Mouse (Mus musculus): ENCODE measurements at regions not wholly inside any gene's neighbourhood (a gene's known extent, or its start where the extent isn't known, plus 50 kb on each side); places are given as distances from the start of the nearest gene placed in this dataset.

DNA sequence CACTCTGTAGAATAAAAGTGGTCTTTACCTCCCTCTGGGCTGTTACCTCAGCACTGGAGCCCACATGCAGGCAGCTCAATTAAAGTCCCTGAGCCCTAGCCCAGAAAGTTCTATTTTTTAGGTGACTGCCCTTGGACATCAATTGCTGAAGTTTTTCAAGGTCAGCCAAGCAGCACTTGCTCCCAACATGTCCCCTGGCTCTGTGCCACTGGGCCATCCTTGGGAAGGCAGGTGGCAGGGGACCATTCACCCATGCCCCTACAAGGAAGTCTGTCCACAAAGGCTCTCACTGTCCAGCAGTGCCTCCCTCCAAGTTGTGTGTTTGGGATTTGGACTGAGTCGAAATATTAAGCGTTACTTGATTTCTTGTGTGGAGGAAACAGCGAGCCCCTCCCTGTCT lies 112.6 kb upstream of the Kazn start:
- DNase-seq, result no peak

DNA sequence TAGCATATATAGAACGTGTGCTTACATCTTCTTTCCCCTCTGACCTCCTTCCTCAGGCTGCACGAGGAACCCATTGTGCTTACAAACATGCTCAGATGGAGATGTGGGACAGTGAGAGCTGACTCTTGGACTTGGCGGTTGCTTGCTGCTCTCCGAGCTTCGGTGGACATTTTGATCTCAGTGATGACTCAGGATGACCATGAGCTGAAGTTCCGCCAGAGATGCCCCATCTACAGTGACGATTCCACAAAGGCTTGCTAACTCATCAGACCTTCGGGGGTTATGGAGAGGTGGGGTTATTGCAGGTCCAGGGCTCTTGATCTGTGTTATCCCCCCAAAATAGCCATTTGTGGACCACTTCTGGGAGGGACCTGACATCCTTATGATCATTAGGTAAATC lies 111.8 kb upstream of the Kazn start:
- no peak for DNase-seq

DNA sequence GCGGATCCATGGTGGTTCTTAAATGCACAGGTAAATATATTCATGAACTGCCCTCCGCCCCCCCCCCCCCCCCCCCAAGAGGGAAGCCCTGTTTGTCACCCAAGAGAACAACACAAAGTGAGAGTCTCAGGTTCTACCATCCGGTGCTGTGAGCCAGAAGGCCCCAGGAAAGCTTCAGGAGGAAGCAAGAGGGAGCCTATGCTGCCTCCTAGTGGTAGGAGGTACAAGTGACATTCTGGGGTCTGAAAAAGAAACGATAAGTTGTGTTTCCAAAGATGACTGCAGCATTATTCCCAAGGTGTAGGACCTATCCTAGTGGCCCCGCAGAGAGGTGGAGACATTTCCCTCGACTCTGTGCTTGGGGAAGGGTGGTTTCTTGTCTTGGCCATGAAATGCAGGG lies 109.7 kb upstream of the Kazn start:
- peak; percentile 51 to 65 for DNase-seq

DNA sequence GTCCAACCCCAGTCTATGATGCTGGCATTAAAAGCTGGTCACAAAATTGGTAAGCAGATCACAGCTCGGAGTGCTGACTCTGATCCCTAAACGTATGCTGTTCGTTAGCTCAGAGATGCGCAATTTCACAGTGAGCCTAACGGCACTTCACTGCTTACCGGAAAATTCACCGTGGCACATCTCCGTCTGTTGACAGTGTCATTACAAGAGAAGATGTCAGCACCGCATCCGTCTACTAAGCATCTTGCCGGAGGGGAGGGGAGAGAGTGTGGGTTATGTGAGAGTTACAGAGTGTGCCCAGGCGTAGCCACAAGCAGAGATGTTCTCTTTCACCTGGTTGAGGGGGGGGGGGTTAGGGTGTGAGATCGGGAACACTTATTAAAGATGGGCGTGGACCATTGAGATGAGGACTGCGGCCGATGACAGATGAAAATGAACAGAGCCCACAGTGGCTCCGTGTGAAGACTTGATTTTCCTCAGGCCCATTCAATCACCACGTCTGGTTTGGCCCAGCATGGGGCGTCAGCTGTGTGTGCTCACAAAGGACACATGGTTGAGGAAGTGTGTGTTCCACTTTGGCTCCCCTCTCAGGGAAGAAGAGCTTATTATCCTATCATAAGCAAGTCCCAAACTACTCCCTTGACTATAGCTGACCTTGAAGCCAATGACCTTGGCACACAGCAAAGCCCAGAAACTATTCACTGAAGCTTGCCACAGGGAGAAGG lies 103.4 kb upstream of the Kazn start:
- DNase-seq, result no peak

DNA sequence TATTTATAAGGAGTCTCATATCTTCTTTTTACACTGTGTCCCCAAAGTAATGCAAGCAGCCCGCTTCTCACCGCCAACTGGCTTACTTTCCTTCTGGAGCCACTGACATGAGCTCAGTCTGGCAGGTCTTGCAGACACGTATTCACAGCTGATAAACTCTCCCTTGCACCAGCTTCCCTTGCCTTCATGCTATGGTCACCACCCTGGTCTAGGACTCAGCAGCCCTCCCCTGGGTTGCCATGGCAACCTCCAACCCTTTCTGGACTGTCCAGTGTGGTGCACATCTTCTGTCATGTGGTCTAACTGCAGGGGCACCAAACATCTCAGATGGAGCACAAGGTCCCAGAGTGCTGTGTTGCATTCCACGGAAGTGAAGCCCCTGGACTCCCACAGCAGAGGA lies 102.1 kb upstream of the Kazn start:
- DNase-seq, result no peak

DNA sequence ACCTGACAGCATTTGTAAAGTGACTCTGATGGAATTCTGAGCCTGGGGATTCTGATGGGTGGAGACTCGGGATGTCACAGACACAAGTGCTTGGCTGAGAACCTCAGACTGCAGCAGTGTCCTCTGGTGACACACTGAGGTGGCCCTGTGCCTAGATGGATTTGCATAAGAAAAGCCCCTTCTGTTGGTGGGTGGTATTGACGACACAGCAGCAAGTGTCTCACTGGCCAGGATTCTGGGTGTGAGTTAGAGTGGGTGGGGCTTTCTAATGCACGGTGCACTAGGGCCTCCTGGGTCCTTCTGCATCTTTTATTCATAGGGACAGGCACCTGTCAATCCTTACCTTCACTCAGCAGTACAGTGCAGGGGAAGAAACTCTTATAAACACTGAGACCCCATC lies 100.9 kb upstream of the Kazn start:
- no peak for DNase-seq

DNA sequence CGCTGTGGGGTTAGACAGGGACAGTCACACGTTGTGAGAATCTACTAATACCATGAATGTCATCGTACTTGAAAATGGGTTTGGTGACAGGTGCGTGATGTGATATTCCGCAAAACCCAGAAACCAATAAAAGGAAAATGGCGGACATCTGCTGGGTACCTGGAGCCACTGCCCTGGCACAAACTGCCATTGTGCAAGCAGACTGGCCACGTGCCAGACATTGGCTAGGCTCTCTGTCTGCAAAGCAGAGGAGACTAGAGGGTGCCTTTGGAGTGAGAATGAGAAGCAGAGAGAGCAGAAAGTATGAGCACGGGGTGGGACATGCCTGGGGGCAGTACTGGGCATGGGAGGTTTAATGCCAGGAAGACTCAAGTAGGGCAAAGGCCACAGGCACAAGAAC lies 98.5 kb upstream of the Kazn start:
- peak; percentile 34 to 45 for DNase-seq

DNA sequence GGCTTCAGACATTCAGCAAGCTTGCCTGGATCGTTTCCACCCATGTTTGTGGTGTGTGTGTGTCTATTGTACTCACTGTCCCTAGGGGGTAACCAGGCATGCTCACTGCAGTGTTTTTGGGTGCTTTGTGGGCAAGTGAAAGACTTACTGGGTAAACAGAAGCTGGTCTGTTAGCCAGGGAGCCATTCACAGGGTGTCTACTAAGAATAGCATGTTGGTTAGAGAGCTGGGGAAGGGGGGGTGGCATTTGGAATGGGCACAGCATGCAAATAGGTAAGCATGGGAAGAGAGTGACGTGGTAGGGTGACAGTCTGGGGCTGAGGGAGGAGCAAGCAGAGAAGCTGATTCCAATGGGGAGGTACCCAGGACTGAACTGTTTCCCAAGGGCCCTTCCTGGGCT lies 97.7 kb upstream of the Kazn start:
- DNase-seq, result no peak

DNA sequence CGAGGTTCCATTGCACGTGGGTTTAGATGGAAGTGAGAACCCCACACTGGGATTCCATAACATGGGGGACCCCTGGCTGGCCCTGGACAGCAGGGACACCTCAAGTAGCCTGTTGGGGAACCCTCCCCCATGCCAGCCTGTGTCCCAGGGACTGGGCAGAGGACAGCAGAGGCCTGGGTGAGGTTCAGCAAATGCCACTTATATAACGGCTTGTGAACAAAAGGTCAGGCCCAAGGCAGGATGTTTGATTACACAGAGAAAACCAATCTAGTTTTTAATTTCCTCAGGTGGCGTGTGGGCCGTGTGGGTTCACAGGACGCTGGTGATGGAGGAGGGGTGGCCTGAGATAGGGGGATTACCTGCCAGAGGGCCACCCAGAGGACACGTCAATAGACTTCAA lies 94.9 kb upstream of the Kazn start:
- DNase-seq, result no peak

DNA sequence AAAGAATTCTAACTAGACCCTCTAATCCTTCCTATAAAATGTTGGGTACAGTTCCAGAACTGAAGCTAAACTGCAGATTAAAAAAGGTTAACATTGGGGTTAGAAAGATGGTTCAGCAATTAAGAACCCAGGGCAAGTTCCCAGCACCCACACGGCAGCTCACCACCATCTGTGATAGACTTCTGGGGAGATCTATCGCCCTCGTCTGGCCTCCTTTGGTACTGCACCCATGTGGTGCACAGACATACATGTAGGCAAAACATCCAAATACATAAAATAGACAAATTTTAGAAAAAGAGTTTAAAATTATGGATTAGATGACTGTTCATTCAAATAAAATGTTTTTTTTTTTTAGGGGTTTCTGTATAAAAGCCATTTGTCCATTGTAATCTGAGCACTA lies 91.4 kb upstream of the Kazn start:
- DNase-seq, result no peak

DNA sequence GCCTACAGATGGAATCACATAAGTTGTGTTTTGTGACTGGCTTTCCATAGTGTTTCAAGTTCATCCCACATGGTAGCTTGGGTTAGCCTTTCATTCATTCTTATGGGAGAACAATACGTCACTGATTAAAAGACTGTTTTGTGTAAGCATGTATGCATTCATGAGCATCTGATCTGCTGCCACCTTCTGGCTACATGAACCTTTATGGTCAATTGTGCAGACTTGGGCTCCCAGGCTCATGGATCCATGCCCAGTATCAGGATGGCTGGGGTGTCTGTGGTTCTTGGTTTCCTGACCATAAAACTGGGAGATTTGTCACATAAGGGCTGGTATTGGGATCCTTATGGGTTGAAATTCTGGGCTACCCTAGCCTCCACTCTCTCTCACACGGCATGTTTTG lies 90.4 kb upstream of the Kazn start:
- DNase-seq, result peak in 1 of 2 experiments; percentile 15

DNA sequence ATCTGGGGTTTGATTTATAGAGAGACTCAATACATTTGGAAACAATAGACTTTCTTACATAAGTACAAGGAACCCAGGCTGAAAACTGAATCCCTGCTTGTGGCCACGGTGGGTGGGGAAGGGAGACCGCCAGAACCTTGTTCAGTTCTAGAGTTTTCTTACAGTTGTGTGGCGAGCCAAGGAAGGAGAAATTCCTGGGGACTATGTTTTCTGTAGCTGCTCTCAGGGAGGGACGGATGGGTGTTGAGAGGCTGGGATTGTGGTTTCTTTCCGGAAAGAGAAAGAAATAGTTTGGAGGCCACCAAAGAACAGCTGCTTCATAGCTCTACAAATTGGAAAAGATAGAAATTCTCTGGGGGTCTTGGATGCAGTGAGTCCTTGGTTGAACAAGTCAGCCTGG lies 87.3 kb upstream of the Kazn start:
- DNase-seq, result no peak

DNA sequence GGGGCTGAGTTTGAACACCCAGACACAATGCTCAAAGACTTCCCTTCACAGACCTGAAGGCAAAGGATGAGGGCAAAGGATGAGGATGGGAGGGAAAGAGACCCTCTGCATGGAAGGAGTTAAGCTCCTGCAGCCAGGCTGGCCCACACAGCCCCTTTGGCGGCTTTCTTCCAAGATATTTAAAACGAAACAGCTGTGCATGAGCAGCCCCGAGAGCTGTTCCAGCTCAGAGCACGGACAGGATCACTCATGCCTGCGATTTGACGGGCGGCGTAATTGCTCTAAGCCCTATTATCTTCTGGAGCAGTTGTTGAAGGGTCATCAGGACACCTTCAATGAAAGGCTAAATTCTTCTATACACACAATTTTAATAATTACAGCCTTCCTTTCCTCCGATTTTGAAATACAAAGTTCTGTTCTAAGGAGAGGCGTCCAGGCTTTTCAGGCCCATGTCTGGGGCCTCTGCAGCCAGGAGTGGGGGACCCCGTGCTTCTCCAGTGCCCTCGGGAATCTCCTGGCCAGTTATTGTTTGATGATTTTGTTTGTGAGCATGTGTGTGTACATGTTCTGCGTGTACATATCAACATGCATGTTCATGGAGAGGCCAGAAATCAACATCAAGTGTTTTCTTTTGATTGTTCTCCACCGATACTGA lies 82.1 kb upstream of the Kazn start:
- no peak for DNase-seq

DNA sequence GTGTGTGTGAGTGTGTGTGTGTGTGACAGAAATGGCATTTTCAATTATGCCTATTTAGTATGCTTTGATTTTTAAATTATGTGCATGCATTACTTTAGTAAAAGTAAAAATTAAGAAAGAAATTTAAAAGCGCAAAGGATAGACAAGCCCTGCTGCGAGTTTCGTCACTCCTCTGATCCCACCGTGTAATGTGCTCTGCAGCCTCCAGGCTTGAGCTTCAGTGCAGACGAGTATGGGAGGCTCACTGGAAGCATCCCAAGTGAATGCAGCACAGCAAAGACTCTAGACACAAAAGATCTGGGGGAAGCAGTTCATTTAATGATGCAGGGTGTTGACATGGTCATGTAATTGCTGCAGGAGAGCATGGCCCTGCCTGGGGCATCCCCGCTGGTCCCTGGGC lies 71.1 kb upstream of the Kazn start:
- no peak for DNase-seq

DNA sequence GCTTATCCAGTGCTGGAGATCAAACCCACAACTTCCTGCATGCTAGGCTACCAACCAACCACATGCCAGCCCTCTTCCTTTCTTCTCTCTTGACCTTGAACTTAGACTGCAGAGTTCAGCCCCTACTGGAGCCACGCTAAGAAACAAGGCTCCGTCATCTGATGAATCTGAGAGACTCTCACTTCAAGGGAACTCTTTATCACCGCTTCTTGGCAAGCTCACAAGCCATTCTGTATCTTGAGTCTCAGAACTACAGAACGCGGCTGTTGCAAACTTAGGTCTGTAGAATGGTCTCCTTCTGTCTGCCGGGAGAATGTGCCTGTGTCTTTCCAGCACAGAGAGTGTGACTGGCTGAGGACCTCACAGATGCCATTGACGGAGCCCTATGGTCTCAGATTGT lies 69.1 kb upstream of the Kazn start:
- no peak for DNase-seq

DNA sequence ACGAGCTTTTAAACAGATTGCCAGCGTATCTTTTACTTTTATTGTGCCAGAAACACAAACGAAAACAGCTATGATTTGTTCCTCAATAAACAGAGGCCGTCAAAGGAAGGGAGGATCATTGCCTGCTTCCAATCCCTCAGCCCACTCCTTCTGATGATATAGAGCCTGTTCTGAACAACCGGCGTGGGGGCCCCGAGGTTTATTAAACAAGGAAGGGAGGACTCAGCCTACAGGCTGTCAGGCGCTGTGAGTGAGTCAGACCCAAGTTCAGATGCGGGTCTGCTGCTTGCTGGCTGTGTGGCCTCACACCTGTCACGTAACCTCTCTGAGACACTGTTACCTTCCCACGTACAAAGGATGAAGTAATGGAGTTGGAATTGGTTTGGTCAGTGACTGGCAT lies 68.1 kb upstream of the Kazn start:
- no peak for DNase-seq

DNA sequence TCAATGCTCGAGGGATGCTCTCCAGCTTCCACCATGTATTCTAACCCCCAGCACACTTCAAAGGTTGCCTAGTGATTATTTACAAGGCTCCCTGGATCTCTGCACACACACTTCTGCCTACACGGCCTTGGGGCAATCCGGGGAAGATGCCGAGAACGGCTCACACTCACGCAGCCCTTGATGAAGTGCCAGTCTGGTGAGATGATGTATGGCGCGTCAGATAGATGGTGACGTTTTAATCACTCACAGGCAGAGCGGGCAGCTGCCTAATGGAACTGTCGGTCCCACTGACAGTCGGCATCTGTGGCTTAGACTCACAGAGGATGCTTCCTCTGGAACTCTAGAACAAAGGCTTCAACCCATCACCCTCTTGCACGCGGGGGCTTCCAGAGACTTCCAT lies 66.9 kb upstream of the Kazn start:
- DNase-seq, result no peak

DNA sequence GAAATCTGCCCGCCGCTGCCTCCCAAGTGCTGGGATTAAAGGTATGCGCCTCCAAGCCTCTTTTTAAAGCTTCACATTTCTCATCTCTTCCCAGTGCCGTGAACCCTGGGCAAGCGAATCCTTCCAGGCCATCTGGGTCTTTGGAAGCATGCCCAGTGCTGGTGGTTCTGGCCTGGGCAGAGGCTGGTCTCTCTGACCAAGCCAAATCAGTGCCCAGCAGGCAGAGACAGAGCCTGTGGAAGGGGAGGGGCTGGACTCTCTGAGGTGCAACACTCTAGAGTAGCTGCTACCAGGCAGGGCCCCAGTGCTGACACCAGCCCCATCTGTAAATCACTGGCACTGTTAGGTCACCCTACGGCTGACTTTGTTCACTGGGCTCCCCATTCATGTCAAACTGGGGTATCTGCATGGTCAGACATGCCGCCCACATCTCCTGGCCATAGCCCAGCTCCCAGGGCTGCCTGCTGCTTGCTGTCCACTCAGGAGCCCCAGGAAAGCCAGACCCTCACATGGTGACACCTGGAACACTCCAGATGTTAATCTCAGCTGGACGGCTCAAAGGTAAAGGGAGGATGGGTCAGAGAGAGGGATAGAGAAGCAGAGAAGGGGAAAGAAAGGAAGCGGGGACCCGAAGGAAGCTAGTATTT lies 64.3 kb upstream of the Kazn start:
- DNase-seq, result peak in 1 of 2 experiments; percentile 43

DNA sequence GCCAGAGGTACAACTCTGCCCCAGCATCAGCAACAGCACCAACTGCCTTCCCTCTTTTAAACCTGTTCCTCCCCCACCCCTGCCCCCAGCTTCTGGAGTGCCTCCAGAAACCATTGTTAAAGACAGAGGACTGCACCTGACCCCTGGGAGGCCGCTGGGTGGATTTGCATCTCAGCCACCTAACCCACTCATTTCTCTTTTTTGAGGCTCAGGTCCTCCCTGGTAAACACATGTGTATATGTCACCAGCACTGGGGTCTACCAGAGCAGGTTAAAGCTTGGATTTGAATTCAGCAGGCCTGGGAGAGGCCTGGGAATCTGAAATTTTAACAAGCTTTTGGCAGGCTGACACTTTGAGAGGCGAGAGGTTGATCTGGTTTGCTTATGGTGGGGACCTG lies 63.5 kb upstream of the Kazn start:
- DNase-seq, result no peak

DNA sequence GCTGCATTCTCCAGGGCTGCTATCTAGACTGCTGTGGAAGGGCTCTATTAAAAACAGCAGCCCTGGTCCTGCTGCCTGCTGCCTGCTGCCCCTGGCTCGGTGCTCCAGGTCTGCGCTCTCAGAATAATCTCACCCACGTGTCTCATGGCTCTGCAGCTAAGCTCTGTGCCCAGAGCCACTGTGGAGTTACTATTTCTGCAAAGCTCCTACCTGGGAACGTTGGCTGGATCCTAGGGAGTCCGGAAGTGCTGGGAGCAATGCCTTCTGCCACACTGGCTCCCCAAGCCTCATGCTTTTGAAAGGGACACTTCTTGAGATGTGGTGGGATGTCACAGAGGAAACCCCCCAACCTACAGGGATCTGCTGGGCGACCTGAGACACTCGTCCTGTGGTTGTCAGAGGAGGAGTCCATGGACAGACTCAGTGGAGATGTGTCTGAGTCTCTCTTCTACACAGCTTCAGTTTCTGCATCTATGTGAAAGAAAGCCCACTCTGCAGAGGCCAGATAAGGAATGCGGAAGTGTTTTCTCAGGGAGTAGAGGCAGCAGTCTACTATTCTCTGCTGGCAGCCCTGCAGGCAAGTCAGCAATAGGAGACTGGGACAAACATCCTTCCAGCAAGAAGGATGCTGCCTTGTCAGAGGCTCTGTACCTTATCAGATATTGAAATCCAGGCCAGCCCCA lies 63.0 kb upstream of the Kazn start:
- no peak for DNase-seq

DNA sequence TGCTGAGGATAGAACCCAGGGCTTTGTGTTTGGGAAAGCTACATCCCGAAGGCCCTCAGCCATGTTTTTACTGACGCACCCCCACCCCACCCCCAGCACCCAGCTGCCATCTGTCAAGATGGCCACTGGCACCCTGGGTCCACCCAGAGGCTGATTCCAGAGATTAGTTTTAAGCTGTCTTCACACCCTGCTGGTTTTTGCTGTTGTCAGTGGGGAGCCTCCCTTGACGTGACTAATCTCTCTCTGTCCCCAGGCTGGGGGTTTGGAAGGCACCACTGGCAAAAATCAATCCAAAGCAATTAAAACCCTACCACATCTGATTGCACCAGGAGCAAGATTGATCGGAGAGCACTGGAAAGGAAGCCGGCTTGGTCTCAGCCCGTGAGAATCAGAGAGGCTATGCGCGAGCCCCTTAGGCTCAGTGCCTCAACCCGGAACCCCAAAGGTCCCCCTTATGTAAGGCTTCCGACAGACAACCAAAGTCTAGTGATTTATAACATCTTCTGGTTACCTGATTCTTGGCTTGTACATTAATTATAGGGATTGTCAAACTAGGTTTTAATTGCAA lies 59.7 kb upstream of the Kazn start:
- no peak for DNase-seq

DNA sequence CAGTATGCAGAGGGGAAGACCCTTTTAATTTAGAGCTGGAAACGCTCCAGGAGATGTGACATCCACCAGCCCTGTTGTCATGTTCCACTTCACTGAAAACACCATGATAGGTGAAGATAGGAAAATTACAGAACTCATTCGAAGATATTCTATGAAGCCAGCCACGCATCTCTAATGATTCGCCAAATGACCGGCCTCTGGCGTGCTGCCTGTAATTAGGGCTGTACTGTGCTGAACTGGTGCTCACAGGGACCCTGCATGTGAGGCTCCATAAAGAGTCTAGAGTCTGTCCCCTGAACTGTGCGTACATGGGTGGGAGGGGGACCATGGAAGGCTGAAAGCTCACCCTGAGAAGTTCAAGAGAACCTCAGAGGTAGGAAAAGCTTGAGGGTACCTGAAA lies 53.6 kb upstream of the Kazn start:
- DNase-seq, result no peak

DNA sequence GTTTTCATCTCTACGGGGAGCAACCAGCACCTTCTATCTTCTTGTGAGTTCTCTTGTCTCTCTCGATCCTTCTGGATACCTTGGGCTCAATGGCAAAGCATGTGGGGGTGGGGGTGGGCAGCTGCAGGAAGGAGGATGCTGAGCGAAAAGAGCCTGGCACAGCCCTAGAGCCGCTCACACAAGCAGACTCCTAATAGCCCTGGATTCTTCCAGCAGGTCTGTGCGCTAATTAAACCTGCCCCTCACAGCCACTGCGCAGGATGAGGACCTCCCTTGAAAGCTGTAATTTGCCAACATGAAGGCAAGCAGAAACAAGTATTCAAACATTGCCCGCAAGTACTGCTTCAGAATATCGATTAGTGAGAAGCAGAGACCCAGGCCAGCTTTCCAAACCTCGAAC lies 53.1 kb upstream of the Kazn start:
- no peak for DNase-seq

DNA sequence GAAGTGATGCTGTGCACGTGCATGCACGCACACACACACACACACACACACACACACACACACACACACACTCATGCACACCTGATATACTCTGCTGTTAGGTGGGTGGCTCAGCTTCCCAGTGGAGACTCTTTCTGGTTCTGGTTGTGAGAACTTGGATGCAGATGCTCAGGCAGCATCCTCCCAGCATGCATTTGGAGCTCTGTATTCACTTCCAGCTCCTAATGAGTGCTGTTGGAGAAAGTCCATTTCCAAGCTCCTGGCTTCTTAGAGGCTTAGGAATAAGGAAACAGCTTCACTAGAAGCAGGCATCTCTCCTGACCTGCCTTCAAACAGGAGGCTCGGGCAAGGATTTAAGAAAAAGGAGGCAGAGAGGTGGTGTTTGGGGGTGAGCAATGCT lies 52.2 kb upstream of the Kazn start:
- DNase-seq, result no peak

Data from kidney, postnatal 25 days (tissue).